Mouse (Mus musculus): ENCODE results near the gene Tbc1d8. TPM values are rescaled to one million over a fixed set of nuclear protein-coding genes. Genes with fewer than 3 reads are reported as not detected.

The Tbc1d8 gene
- polyA plus RNA-seq, 1 experiment: 21.8 TPM

GRCm38 (mm10) chr1:39521326-39521725 is 42.8 kb upstream of the Tbc1d8 start:
- WGBS: 91% methylated on average over 7 of the region's 7 CpGs
- TF ChIP-seq POLR2A (IDR thresholded peaks at IDR 0.05; ENCODE audit: low read depth, low read length) (no peak), CTCF (IDR thresholded peaks at IDR 0.05; ENCODE audit: extremely low read depth, insufficient read depth, insufficient read length, insufficient replicate concordance) (no peak)
- H3K27ac ChIP-seq (ENCODE audit: insufficient read depth, low read length): no peak overlapping the region

DNA sequence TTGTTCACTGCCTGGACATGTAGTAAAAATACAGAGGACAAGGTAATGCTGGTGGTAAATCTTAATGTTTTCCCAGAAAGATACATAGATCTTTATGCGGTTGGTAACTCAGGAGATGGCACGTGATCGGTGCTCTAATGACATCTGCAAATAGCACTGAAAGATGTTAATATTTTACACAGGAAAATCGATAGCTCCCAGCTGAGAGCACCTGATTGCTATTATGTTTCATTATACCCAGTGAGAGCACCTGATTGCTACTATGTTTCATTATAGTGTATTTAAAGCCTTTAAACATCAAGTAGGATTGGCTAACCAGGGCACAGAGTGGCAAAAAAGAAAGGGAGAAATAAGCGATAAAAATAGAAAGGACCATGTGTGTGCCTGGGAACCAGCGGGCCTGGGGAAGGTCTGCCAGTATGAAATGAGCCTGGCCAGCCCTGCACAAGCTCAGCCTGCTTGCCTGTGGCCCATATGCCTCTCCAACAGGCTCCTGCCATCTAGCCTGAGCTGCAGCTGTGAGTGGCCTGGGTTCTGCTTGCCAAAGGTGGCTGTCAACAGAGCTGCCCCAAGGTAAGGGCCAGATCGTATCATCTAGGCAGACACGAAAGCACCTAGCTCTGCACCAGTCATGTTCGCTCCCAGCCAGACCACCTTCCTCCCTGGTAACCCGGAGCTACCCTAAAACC is 36.9 kb upstream of the Tbc1d8 start:
- no peak overlapping the region for H3K4me3 ChIP-seq (ENCODE audit: extremely low read depth, insufficient read depth, insufficient read length)
- DNase-seq (ENCODE audit: low read depth in 1 of 2, low spot score in 2 of 2): no peak
- H3K36me3 ChIP-seq (ENCODE audit: control insufficient read depth, insufficient read depth, low read length): no peaks in the 10 kb centered on the region
- 91% methylated on average over 10 of the region's 10 CpGs for WGBS
- no peaks in the 10 kb centered on the region for H3K27me3 ChIP-seq (ENCODE audit: control insufficient read depth, insufficient read depth, low read length)
- no peaks in the 10 kb centered on the region for H3K4me1 ChIP-seq (ENCODE audit: control insufficient read depth, insufficient read depth, insufficient read length)
- no peak for TF ChIP-seq CTCF (IDR thresholded peaks at IDR 0.05; ENCODE audit: extremely low read depth, insufficient read depth, insufficient read length, insufficient replicate concordance)
- TF ChIP-seq POLR2A (IDR thresholded peaks at IDR 0.05; ENCODE audit: low read depth, low read length): no peak
- no peak overlapping the region for H3K27ac ChIP-seq (ENCODE audit: insufficient read depth, low read length)

More at GRCm38 (mm10) chr1:39521326-39521725, 42.8 kb upstream of the Tbc1d8 start:
- no peaks in the 10 kb centered on the region; the same call in 1 of the 2 replicates for H3K27me3 ChIP-seq (ENCODE audit: control insufficient read depth, insufficient read depth, low read length)
- no peaks in the 10 kb centered on the region for H3K36me3 ChIP-seq (ENCODE audit: control insufficient read depth, insufficient read depth, low read length)
- no peaks in the 10 kb centered on the region for H3K4me1 ChIP-seq (ENCODE audit: control insufficient read depth, insufficient read depth, insufficient read length)
- no peak overlapping the region for H3K4me3 ChIP-seq (ENCODE audit: extremely low read depth, insufficient read depth, insufficient read length)
- no peak for DNase-seq (ENCODE audit: low read depth in 1 of 2, low spot score in 2 of 2)

GRCm38 (mm10) chr1:39512183-39512582 is 33.6 kb upstream of the Tbc1d8 start:
- Histone ChIP-seq H3K4me1 (ENCODE audit: control insufficient read depth, insufficient read depth, insufficient read length) (no peaks in the 10 kb centered on the region), H3K27me3 (ENCODE audit: control insufficient read depth, insufficient read depth, low read length) (no peaks in the 10 kb centered on the region), H3K4me3 (ENCODE audit: extremely low read depth, insufficient read depth, insufficient read length) (no peak overlapping the region), H3K36me3 (ENCODE audit: control insufficient read depth, insufficient read depth, low read length) (no peaks in the 10 kb centered on the region), H3K27ac (ENCODE audit: insufficient read depth, low read length) (no peak overlapping the region)
- WGBS: 81% methylated on average over 1 of the region's 1 CpGs
- no peak for DNase-seq (ENCODE audit: low read depth in 1 of 2, low spot score in 2 of 2)
- TF ChIP-seq CTCF (IDR thresholded peaks at IDR 0.05; ENCODE audit: extremely low read depth, insufficient read depth, insufficient read length, insufficient replicate concordance) (no peak), POLR2A (IDR thresholded peaks at IDR 0.05; ENCODE audit: low read depth, low read length) (no peak)

GRCm38 (mm10) chr1:39511775-39512174 is 33.2 kb upstream of the Tbc1d8 start:
- WGBS: 84% methylated on average over 8 of the region's 8 CpGs
- Histone ChIP-seq H3K4me1 (ENCODE audit: control insufficient read depth, insufficient read depth, insufficient read length) (no peaks in the 10 kb centered on the region), H3K27ac (ENCODE audit: insufficient read depth, low read length) (no peak overlapping the region), H3K36me3 (ENCODE audit: control insufficient read depth, insufficient read depth, low read length) (no peaks in the 10 kb centered on the region), H3K27me3 (ENCODE audit: control insufficient read depth, insufficient read depth, low read length) (no peaks in the 10 kb centered on the region), H3K4me3 (ENCODE audit: extremely low read depth, insufficient read depth, insufficient read length) (no peak overlapping the region)
- TF ChIP-seq POLR2A (IDR thresholded peaks at IDR 0.05; ENCODE audit: low read depth, low read length) (no peak), CTCF (IDR thresholded peaks at IDR 0.05; ENCODE audit: extremely low read depth, insufficient read depth, insufficient read length, insufficient replicate concordance) (no peak)
- no peak for DNase-seq (ENCODE audit: low read depth in 1 of 2, low spot score in 2 of 2)

- no peak overlapping the region for H3K4me3 ChIP-seq (ENCODE audit: extremely low read depth, insufficient read depth, insufficient read length)
- no peak overlapping the region for H3K27ac ChIP-seq (ENCODE audit: insufficient read depth, low read length)
- TF ChIP-seq CTCF (IDR thresholded peaks at IDR 0.05; ENCODE audit: extremely low read depth, insufficient read depth, insufficient read length, insufficient replicate concordance): no peak
- TF ChIP-seq POLR2A (IDR thresholded peaks at IDR 0.05; ENCODE audit: low read depth, low read length): no peak
- H3K36me3 ChIP-seq (ENCODE audit: control insufficient read depth, insufficient read depth, low read length): no peaks in the 10 kb centered on the region
- no peaks in the 10 kb centered on the region for H3K27me3 ChIP-seq (ENCODE audit: control insufficient read depth, insufficient read depth, low read length)
- DNase-seq (ENCODE audit: low read depth in 1 of 2, low spot score in 2 of 2): no peak
- WGBS: 61% methylated on average over 9 of the region's 9 CpGs
- H3K4me1 ChIP-seq (ENCODE audit: control insufficient read depth, insufficient read depth, insufficient read length): peaks cover 10% of the 10 kb centered on the region; the same call in 1 of the 2 replicates
Measured at GRCm38 (mm10) chr1:39505600-39505999, 27.0 kb upstream of the Tbc1d8 start.

- no peak overlapping the region for H3K4me3 ChIP-seq (ENCODE audit: extremely low read depth, insufficient read depth, insufficient read length)
- TF ChIP-seq CTCF (IDR thresholded peaks at IDR 0.05; ENCODE audit: extremely low read depth, insufficient read depth, insufficient read length, insufficient replicate concordance): peak; percentile 8; the same call in 1 of the 2 replicates
- TF ChIP-seq POLR2A (IDR thresholded peaks at IDR 0.05; ENCODE audit: low read depth, low read length): no peak
- H3K36me3 ChIP-seq (ENCODE audit: control insufficient read depth, insufficient read depth, low read length): no peaks in the 10 kb centered on the region
- no peak overlapping the region for H3K27ac ChIP-seq (ENCODE audit: insufficient read depth, low read length)
- no peaks in the 10 kb centered on the region for H3K27me3 ChIP-seq (ENCODE audit: control insufficient read depth, insufficient read depth, low read length)
- peaks cover 10% of the 10 kb centered on the region; the same call in 1 of the 2 replicates for H3K4me1 ChIP-seq (ENCODE audit: control insufficient read depth, insufficient read depth, insufficient read length)
- no peak for DNase-seq (ENCODE audit: low read depth in 1 of 2, low spot score in 2 of 2)
- 19% methylated on average over 1 of the region's 1 CpGs for WGBS
Measured at GRCm38 (mm10) chr1:39504261-39504660, 25.7 kb upstream of the Tbc1d8 start.
